Mouse (Mus musculus) liver, adult 2 months (tissue): ENCODE results near the gene Rrn3. TPM values are rescaled to one million over a fixed set of nuclear protein-coding genes. Genes with fewer than 3 reads are reported as not detected.
A peak's percentile ranks its signal among the peaks of the same experiment; 100 is the strongest.

ENCODE experiments used
- DNase-seq: peaks from one replicate; pipeline ENCODE4 v3.0.0-alpha.2; 2011; ENCODE audit warnings: low read depth, low spot score; ENCODE audit errors: extremely low read depth
- H3K27ac ChIP-seq: fragments of 200-500 bp; replicated peaks from 2 replicates; pipeline ENCODE4 v1.5.1; 2012; ENCODE audit warnings: low read depth, mild to moderate bottlenecking, control low read depth, inconsistent platforms, low read length; ENCODE audit not compliant: insufficient read depth
- H3K27me3 ChIP-seq: fragments of 200-500 bp; 2 replicates; pipeline ENCODE4 v1.6.1; 2012; ENCODE audit warnings: mild to moderate bottlenecking, moderate library complexity, low read length, inconsistent platforms; ENCODE audit not compliant: control insufficient read depth, insufficient read depth
- H3K36me3 ChIP-seq: fragments of 200-500 bp; 2 replicates; pipeline ENCODE4 v1.6.1; 2012; ENCODE audit warnings: low read length, inconsistent platforms; ENCODE audit not compliant: control insufficient read depth, insufficient read depth
- H3K4me1 ChIP-seq: fragments of 200-500 bp; 2 replicates; pipeline ENCODE4 v1.6.1; 2011; ENCODE audit warnings: low read length; ENCODE audit not compliant: control insufficient read depth, insufficient read depth
- H3K4me3 ChIP-seq: fragments of 200-500 bp; 2 replicates; pipeline ENCODE4 v1.5.1; 2011; ENCODE audit warnings: low read depth, mild to moderate bottlenecking, control low read depth, low read length, moderate library complexity; ENCODE audit not compliant: insufficient read depth
- H3K79me2 ChIP-seq: fragments of 200-500 bp; 2 replicates; pipeline ENCODE4 v1.6.1; 2012; ENCODE audit warnings: inconsistent platforms, mild to moderate bottlenecking, low read length, moderate library complexity; ENCODE audit not compliant: control insufficient read depth, insufficient read depth
- H3K9ac ChIP-seq: fragments of 200-500 bp; 2 replicates; pipeline ENCODE4 v1.6.1; 2012; ENCODE audit warnings: low read depth, mild to moderate bottlenecking, control low read depth, inconsistent platforms, low read length
- CTCF ChIP-seq: fragments of 200-500 bp; IDR thresholded peaks from 2 replicates; pipeline ENCODE4 v1.5.1; 2011; ENCODE audit warnings: low read depth, low read length, control low read depth
- POLR2A ChIP-seq: fragments of 200-500 bp; IDR thresholded peaks from 2 replicates; pipeline ENCODE4 v1.6.1; 2011; ENCODE audit warnings: low read length, control low read depth; ENCODE audit not compliant: insufficient read depth; ENCODE audit errors: extremely low read depth
- WGBS: fragments of 180-500 bp; shearing (Covaris S2); methylation state at CpG from one replicate; pipeline ENCODE4 v1.1.7; 2018; 5-methylcytosine and 5-hydroxymethylcytosine counted together
- polyA plus RNA-seq: library from polyadenylated mRNA; depleted of rRNA; stranded (reverse); fragments of >200 nt; gene quantifications from 2 replicates; pipeline ENCODE4 v1.2.3, GENCODE M21; 2012
- total RNA-seq: library from RNA; depleted of rRNA; stranded (reverse); fragments of >200 nt; gene quantifications from 2 replicates; pipeline ENCODE4 v1.2.3, GENCODE M21; 2014

The Rrn3 gene
- total and polyA plus RNA-seq, 2 experiments, result 10.4 to 12.1 TPM

GRCm38 (mm10) chr16:13831606-13832005 lies 51.1 kb downstream of the Rrn3 start:
- no peak for TF ChIP-seq POLR2A
- no peaks in the 10 kb centered on the region for H3K79me2 ChIP-seq
- no peak overlapping the region for H3K4me3 ChIP-seq
- no peak overlapping the region for H3K27ac ChIP-seq
- H3K27me3 ChIP-seq, result no peaks in the 10 kb centered on the region
- no peak overlapping the region for H3K9ac ChIP-seq
- peaks cover 4% of the 10 kb centered on the region; the same call in 1 of the 2 replicates for H3K4me1 ChIP-seq
- WGBS, result 25% methylated on average over 5 of the region's 5 CpGs
- DNase-seq, result peak; percentile 88
- H3K36me3 ChIP-seq, result peaks cover 41% of the 10 kb centered on the region

- WGBS, result 88% methylated on average over 5 of the region's 5 CpGs
- peaks cover 4% of the 10 kb centered on the region; the same call in 1 of the 2 replicates for H3K4me1 ChIP-seq
- no peak for TF ChIP-seq POLR2A
- TF ChIP-seq CTCF, result no peak
- H3K36me3 ChIP-seq, result peaks cover 59% of the 10 kb centered on the region
- H3K4me3 ChIP-seq, result no peak overlapping the region
- H3K27me3 ChIP-seq, result no peaks in the 10 kb centered on the region
- H3K9ac ChIP-seq, result no peak overlapping the region
- no peak overlapping the region for H3K27ac ChIP-seq
- no peak for DNase-seq
- no peaks in the 10 kb centered on the region for H3K79me2 ChIP-seq
Observed at GRCm38 (mm10) chr16:13834382-13834781, 53.9 kb downstream of the Rrn3 start.

- 79% methylated on average over 7 of the region's 7 CpGs for WGBS
- Histone ChIP-seq H3K27me3 (no peaks in the 10 kb centered on the region), H3K4me3 (no peak overlapping the region), H3K4me1 (no peaks in the 10 kb centered on the region), H3K36me3 (peaks cover 74% of the 10 kb centered on the region), H3K79me2 (no peaks in the 10 kb centered on the region), H3K9ac (no peak overlapping the region), H3K27ac (no peak overlapping the region)
- DNase-seq, result no peak
- TF ChIP-seq CTCF, result no peak
- no peak for TF ChIP-seq POLR2A
Observed at GRCm38 (mm10) chr16:13840056-13840455, 59.5 kb downstream of the Rrn3 start.

- Histone ChIP-seq H3K4me3 (no peak overlapping the region), H3K36me3 (peaks cover 74% of the 10 kb centered on the region), H3K9ac (no peak overlapping the region), H3K79me2 (no peaks in the 10 kb centered on the region), H3K4me1 (no peaks in the 10 kb centered on the region), H3K27ac (no peak overlapping the region), H3K27me3 (no peaks in the 10 kb centered on the region)
- no peak for DNase-seq
- no peak for TF ChIP-seq POLR2A
- WGBS, result 89% methylated on average over 3 of the region's 3 CpGs
Observed at GRCm38 (mm10) chr16:13840956-13841355, 60.4 kb downstream of the Rrn3 start.

GRCm38 (mm10) chr16:13845031-13845430 lies 64.5 kb downstream of the Rrn3 start:
- no peak overlapping the region for H3K4me3 ChIP-seq
- no peaks in the 10 kb centered on the region for H3K27me3 ChIP-seq
- DNase-seq, result no peak
- H3K79me2 ChIP-seq, result no peaks in the 10 kb centered on the region
- TF ChIP-seq POLR2A (no peak), CTCF (no peak)
- peaks cover 69% of the 10 kb centered on the region for H3K36me3 ChIP-seq
- no peak overlapping the region for H3K9ac ChIP-seq
- H3K4me1 ChIP-seq, result no peaks in the 10 kb centered on the region
- WGBS, result 95% methylated on average over 5 of the region's 5 CpGs
- H3K27ac ChIP-seq, result no peak overlapping the region

GRCm38 (mm10) chr16:13846675-13847074 lies 66.2 kb downstream of the Rrn3 start:
- Histone ChIP-seq H3K27me3 (no peaks in the 10 kb centered on the region), H3K27ac (no peak overlapping the region), H3K9ac (no peak overlapping the region), H3K36me3 (peaks cover 62% of the 10 kb centered on the region), H3K79me2 (no peaks in the 10 kb centered on the region), H3K4me1 (no peaks in the 10 kb centered on the region), H3K4me3 (no peak overlapping the region)
- WGBS, result 100% methylated on average over 1 of the region's 1 CpGs
- DNase-seq, result no peak
- TF ChIP-seq POLR2A, result no peak
- TF ChIP-seq CTCF, result no peak
